Mouse (Mus musculus): ENCODE results near the gene 2610318N02Rik. TPM values are rescaled to one million over a fixed set of nuclear protein-coding genes. Genes with fewer than 3 reads are reported as not detected.

2610318N02Rik gene
- total RNA-seq, 2 experiments from 2014 or later: 1.7 to 2.9 TPM

Other genes starting within 250 kb of the 2610318N02Rik start
- gene Ppm1f, start 228.7 kb downstream of the 2610318N02Rik start, total RNA-seq (2015; ENCODE audit: low replicate concordance): 1.7 and 3.5 TPM in 2 replicates
- gene Ppm1f, start 228.7 kb downstream of the 2610318N02Rik start, total RNA-seq (2017; ENCODE audit: low replicate concordance): 1.4 and 2.7 TPM in 2 replicates
- 45.2 and 47.6 TPM in 2 replicates for gene Mapk1, start 141.8 kb downstream of the 2610318N02Rik start, total RNA-seq (2015; ENCODE audit: low replicate concordance)
- 52.4 and 53.0 TPM in 2 replicates for gene Mapk1, start 141.8 kb downstream of the 2610318N02Rik start, total RNA-seq (2017; ENCODE audit: low replicate concordance)
- gene Ypel1, start 55.5 kb downstream of the 2610318N02Rik start, total RNA-seq (2015; ENCODE audit: low replicate concordance): not detected in 2 replicates
- gene Ypel1, start 55.5 kb downstream of the 2610318N02Rik start, total RNA-seq (2017; ENCODE audit: low replicate concordance): not detected in 2 replicates
- 35.1 and 36.7 TPM in 2 replicates for gene Ppil2, start 13.9 kb downstream of the 2610318N02Rik start, total RNA-seq (2015; ENCODE audit: low replicate concordance)
- gene Ppil2, start 13.9 kb downstream of the 2610318N02Rik start, total RNA-seq (2017; ENCODE audit: low replicate concordance): 57.7 and 79.4 TPM in 2 replicates
- 20.9 and 51.7 TPM in 2 replicates for gene Sdf2l1, start 7.2 kb upstream of the 2610318N02Rik start, total RNA-seq (2015; ENCODE audit: low replicate concordance)
- 15.8 and 25.6 TPM in 2 replicates for gene Sdf2l1, start 7.2 kb upstream of the 2610318N02Rik start, total RNA-seq (2017; ENCODE audit: low replicate concordance)
- gene Ydjc, start 19.5 kb upstream of the 2610318N02Rik start, total RNA-seq (2015; ENCODE audit: low replicate concordance): 0.58 and 1.3 TPM in 2 replicates
- 2.6 and 3.5 TPM in 2 replicates for gene Ydjc, start 19.5 kb upstream of the 2610318N02Rik start, total RNA-seq (2017; ENCODE audit: low replicate concordance)
- 0.38 TPM in 1 of 2 replicates, not detected in the other for gene Ccdc116, start 22.1 kb upstream of the 2610318N02Rik start, total RNA-seq (2015; ENCODE audit: low replicate concordance)
- not detected in 2 replicates for gene Ccdc116, start 22.1 kb upstream of the 2610318N02Rik start, total RNA-seq (2017; ENCODE audit: low replicate concordance)
- 77.2 and 91.3 TPM in 2 replicates for gene Ube2l3, start 77.5 kb upstream of the 2610318N02Rik start, total RNA-seq (2015; ENCODE audit: low replicate concordance)
- gene Ube2l3, start 77.5 kb upstream of the 2610318N02Rik start, total RNA-seq (2017; ENCODE audit: low replicate concordance): 16.7 and 33.8 TPM in 2 replicates
- gene Rimbp3, start 83.4 kb upstream of the 2610318N02Rik start, total RNA-seq (2015; ENCODE audit: low replicate concordance): 1.3 TPM in 1 of 2 replicates, not detected in the other
- gene Rimbp3, start 83.4 kb upstream of the 2610318N02Rik start, total RNA-seq (2017; ENCODE audit: low replicate concordance): 0.28 TPM in 1 of 2 replicates, not detected in the other
- 0.96 TPM in 1 of 2 replicates, not detected in the other for gene Hic2, start 108.4 kb upstream of the 2610318N02Rik start, total RNA-seq (2015; ENCODE audit: low replicate concordance)
- 0.14 and 0.60 TPM in 2 replicates for gene Hic2, start 108.4 kb upstream of the 2610318N02Rik start, total RNA-seq (2017; ENCODE audit: low replicate concordance)
- 6.7 TPM in 1 of 2 replicates, not detected in the other for gene Tmem191c, start 150.9 kb upstream of the 2610318N02Rik start, total RNA-seq (2015; ENCODE audit: low replicate concordance)
- gene Tmem191c, start 150.9 kb upstream of the 2610318N02Rik start, total RNA-seq (2017; ENCODE audit: low replicate concordance): 2.1 TPM in 1 of 2 replicates, not detected in the other
- gene Serpind1, start 206.2 kb upstream of the 2610318N02Rik start, total RNA-seq (2015; ENCODE audit: low replicate concordance): not detected in 2 replicates
- gene Serpind1, start 206.2 kb upstream of the 2610318N02Rik start, total RNA-seq (2017; ENCODE audit: low replicate concordance): not detected in 2 replicates

Measured in erythroblast, adult 5-6 weeks (primary cell).